Mouse (Mus musculus): Measurements from ENCODE around the gene Exosc10. TPM values are rescaled to one million over a fixed set of nuclear protein-coding genes. Genes with fewer than 3 reads are reported as not detected.

Gene Exosc10
- polyA plus RNA-seq, 1 experiment from 2014 or later = 101 TPM

- H3K4me2 ChIP-seq (replicated peaks; ENCODE audit: low read depth, low read length) = no peak overlapping the region
- no peak for ATAC-seq (ENCODE audit: low FRiP score, low TSS enrichment)
- no peak overlapping the region for H3K9ac ChIP-seq (ENCODE audit: low read depth, low read length)
- H3K36me3 ChIP-seq (ENCODE audit: control insufficient read depth, insufficient read depth, low read length) = peaks cover 9% of the 10 kb centered on the region
- WGBS = 86% methylated on average over 9 of the region's 9 CpGs
- H3K4me1 ChIP-seq (ENCODE audit: control insufficient read depth, insufficient read depth, low read length) = peaks cover 15% of the 10 kb centered on the region; the same call in 1 of the 2 replicates
- H3K4me3 ChIP-seq (ENCODE audit: low read length) = no peak overlapping the region
- H3K27me3 ChIP-seq (ENCODE audit: control insufficient read depth, insufficient read depth, low read length) = no peaks in the 10 kb centered on the region
- H3K9me3 ChIP-seq (ENCODE audit: control insufficient read depth, low read length) = no peaks in the 10 kb centered on the region
- H3K27ac ChIP-seq (ENCODE audit: low read depth, low read length) = no peak overlapping the region
Measured at GRCm38 (mm10) chr4:148588793-148589192, 30.6 kb downstream of the Exosc10 start.

GRCm38 (mm10) chr4:148589565-148589964 lies 31.3 kb downstream of the Exosc10 start:
- ATAC-seq (ENCODE audit: low FRiP score, low TSS enrichment) = no peak
- Histone ChIP-seq H3K27ac (ENCODE audit: low read depth, low read length) (no peak overlapping the region), H3K9me3 (ENCODE audit: control insufficient read depth, low read length) (no peaks in the 10 kb centered on the region), H3K36me3 (ENCODE audit: control insufficient read depth, insufficient read depth, low read length) (peaks cover 17% of the 10 kb centered on the region), H3K4me3 (ENCODE audit: low read length) (no peak overlapping the region), H3K4me2 (replicated peaks; ENCODE audit: low read depth, low read length) (no peak overlapping the region), H3K9ac (ENCODE audit: low read depth, low read length) (no peak overlapping the region), H3K4me1 (ENCODE audit: control insufficient read depth, insufficient read depth, low read length) (peaks cover 15% of the 10 kb centered on the region; the same call in 1 of the 2 replicates), H3K27me3 (ENCODE audit: control insufficient read depth, insufficient read depth, low read length) (no peaks in the 10 kb centered on the region)
- 60% methylated on average over 6 of the region's 8 CpGs for WGBS

GRCm38 (mm10) chr4:148590421-148591170 lies 32.4 kb downstream of the Exosc10 start:
- Histone ChIP-seq H3K4me2 (replicated peaks; ENCODE audit: low read depth, low read length) (peak overlapping the region; percentile 88), H3K36me3 (ENCODE audit: control insufficient read depth, insufficient read depth, low read length) (peaks cover 27% of the 10 kb centered on the region), H3K9ac (ENCODE audit: low read depth, low read length) (peak overlapping the region; percentile 56), H3K27ac (ENCODE audit: low read depth, low read length) (peak overlapping the region; percentile 59; the same call in 1 of the 2 replicates), H3K4me1 (ENCODE audit: control insufficient read depth, insufficient read depth, low read length) (peaks cover 15% of the 10 kb centered on the region; the same call in 1 of the 2 replicates), H3K4me3 (ENCODE audit: low read length) (peak overlapping the region; percentile 98), H3K9me3 (ENCODE audit: control insufficient read depth, low read length) (no peaks in the 10 kb centered on the region), H3K27me3 (ENCODE audit: control insufficient read depth, insufficient read depth, low read length) (no peaks in the 10 kb centered on the region)
- WGBS = 4% methylated on average over 18 of the region's 18 CpGs
- no peak for ATAC-seq (ENCODE audit: low FRiP score, low TSS enrichment)

GRCm38 (mm10) chr4:148591171-148591630 lies 33.0 kb downstream of the Exosc10 start, which contains the start of gene Srm:
Gene Srm, plus strand, starts transcription at chr4:148591503.
- Histone ChIP-seq H3K4me2 (replicated peaks; ENCODE audit: low read depth, low read length) (peak within 1 kb of the TSS; percentile 88), H3K9ac (ENCODE audit: low read depth, low read length) (peak within 1 kb of the TSS; percentile 72), H3K9me3 (ENCODE audit: control insufficient read depth, low read length) (no peaks in the 10 kb centered on the region), H3K36me3 (ENCODE audit: control insufficient read depth, insufficient read depth, low read length) (peaks cover 31% of the 10 kb centered on the region), H3K27ac (ENCODE audit: low read depth, low read length) (peak within 1 kb of the TSS; percentile 59; the same call in 1 of the 2 replicates), H3K4me3 (ENCODE audit: low read length) (peak within 1 kb of the TSS; percentile 98), H3K4me1 (ENCODE audit: control insufficient read depth, insufficient read depth, low read length) (peaks cover 15% of the 10 kb centered on the region; the same call in 1 of the 2 replicates), H3K27me3 (ENCODE audit: control insufficient read depth, insufficient read depth, low read length) (no peaks in the 10 kb centered on the region)
- ATAC-seq (ENCODE audit: low FRiP score, low TSS enrichment) = peak; percentile 100
- 1% methylated on average over 35 of the region's 50 CpGs for WGBS

- no peaks in the 10 kb centered on the region for H3K9me3 ChIP-seq (ENCODE audit: control insufficient read depth, low read length)
- WGBS = under 1% methylated on average over 53 of the region's 53 CpGs
- no peaks in the 10 kb centered on the region for H3K27me3 ChIP-seq (ENCODE audit: control insufficient read depth, insufficient read depth, low read length)
- H3K36me3 ChIP-seq (ENCODE audit: control insufficient read depth, insufficient read depth, low read length) = peaks cover 37% of the 10 kb centered on the region
- peak overlapping the region; percentile 88 for H3K4me2 ChIP-seq (replicated peaks; ENCODE audit: low read depth, low read length)
- ATAC-seq (ENCODE audit: low FRiP score, low TSS enrichment) = peak; percentile 32
- peaks cover 15% of the 10 kb centered on the region; the same call in 1 of the 2 replicates for H3K4me1 ChIP-seq (ENCODE audit: control insufficient read depth, insufficient read depth, low read length)
- H3K27ac ChIP-seq (ENCODE audit: low read depth, low read length) = no peak overlapping the region
- H3K4me3 ChIP-seq (ENCODE audit: low read length) = peak overlapping the region; percentile 98
- H3K9ac ChIP-seq (ENCODE audit: low read depth, low read length) = peak overlapping the region; percentile 72
Measured at GRCm38 (mm10) chr4:148591637-148592380, 33.6 kb downstream of the Exosc10 start.

- Histone ChIP-seq H3K9me3 (ENCODE audit: control insufficient read depth, low read length) (0 out of 2 replicates have a peak, but pooled peaks cover 5% of the 10 kb centered on the region), H3K4me1 (ENCODE audit: control insufficient read depth, insufficient read depth, low read length) (peaks cover 15% of the 10 kb centered on the region; the same call in 1 of the 2 replicates), H3K4me3 (ENCODE audit: low read length) (no peak overlapping the region), H3K27me3 (ENCODE audit: control insufficient read depth, insufficient read depth, low read length) (no peaks in the 10 kb centered on the region), H3K9ac (ENCODE audit: low read depth, low read length) (no peak overlapping the region), H3K27ac (ENCODE audit: low read depth, low read length) (no peak overlapping the region), H3K36me3 (ENCODE audit: control insufficient read depth, insufficient read depth, low read length) (peaks cover 39% of the 10 kb centered on the region), H3K4me2 (replicated peaks; ENCODE audit: low read depth, low read length) (no peak overlapping the region)
- WGBS = 95% methylated on average over 11 of the region's 11 CpGs
- no peak for ATAC-seq (ENCODE audit: low FRiP score, low TSS enrichment)
Measured at GRCm38 (mm10) chr4:148593996-148594395, 35.8 kb downstream of the Exosc10 start.

- H3K27me3 ChIP-seq (ENCODE audit: control insufficient read depth, insufficient read depth, low read length) = no peaks in the 10 kb centered on the region
- peaks cover 39% of the 10 kb centered on the region for H3K36me3 ChIP-seq (ENCODE audit: control insufficient read depth, insufficient read depth, low read length)
- H3K9me3 ChIP-seq (ENCODE audit: control insufficient read depth, low read length) = 0 out of 2 replicates have a peak, but pooled peaks cover 5% of the 10 kb centered on the region
- H3K27ac ChIP-seq (ENCODE audit: low read depth, low read length) = no peak overlapping the region
- no peak overlapping the region for H3K4me3 ChIP-seq (ENCODE audit: low read length)
- ATAC-seq (ENCODE audit: low FRiP score, low TSS enrichment) = no peak
- H3K9ac ChIP-seq (ENCODE audit: low read depth, low read length) = no peak overlapping the region
- H3K4me2 ChIP-seq (replicated peaks; ENCODE audit: low read depth, low read length) = no peak overlapping the region
- peaks cover 11% of the 10 kb centered on the region; the same call in 1 of the 2 replicates for H3K4me1 ChIP-seq (ENCODE audit: control insufficient read depth, insufficient read depth, low read length)
- 91% methylated on average over 6 of the region's 6 CpGs for WGBS
Measured at GRCm38 (mm10) chr4:148595916-148596315, 37.7 kb downstream of the Exosc10 start.

GRCm38 (mm10) chr4:148596731-148597130 lies 38.5 kb downstream of the Exosc10 start:
- Histone ChIP-seq H3K4me1 (ENCODE audit: control insufficient read depth, insufficient read depth, low read length) (peaks cover 11% of the 10 kb centered on the region; the same call in 1 of the 2 replicates), H3K9ac (ENCODE audit: low read depth, low read length) (no peak overlapping the region), H3K4me3 (ENCODE audit: low read length) (no peak overlapping the region), H3K27ac (ENCODE audit: low read depth, low read length) (no peak overlapping the region), H3K9me3 (ENCODE audit: control insufficient read depth, low read length) (0 out of 2 replicates have a peak, but pooled peaks cover 5% of the 10 kb centered on the region), H3K27me3 (ENCODE audit: control insufficient read depth, insufficient read depth, low read length) (no peaks in the 10 kb centered on the region), H3K4me2 (replicated peaks; ENCODE audit: low read depth, low read length) (no peak overlapping the region), H3K36me3 (ENCODE audit: control insufficient read depth, insufficient read depth, low read length) (peaks cover 39% of the 10 kb centered on the region)
- 99% methylated on average over 3 of the region's 3 CpGs for WGBS
- ATAC-seq (ENCODE audit: low FRiP score, low TSS enrichment) = no peak
